Mouse (Mus musculus): ENCODE results near the gene Zdhhc19.

The Zdhhc19 gene

DNA sequence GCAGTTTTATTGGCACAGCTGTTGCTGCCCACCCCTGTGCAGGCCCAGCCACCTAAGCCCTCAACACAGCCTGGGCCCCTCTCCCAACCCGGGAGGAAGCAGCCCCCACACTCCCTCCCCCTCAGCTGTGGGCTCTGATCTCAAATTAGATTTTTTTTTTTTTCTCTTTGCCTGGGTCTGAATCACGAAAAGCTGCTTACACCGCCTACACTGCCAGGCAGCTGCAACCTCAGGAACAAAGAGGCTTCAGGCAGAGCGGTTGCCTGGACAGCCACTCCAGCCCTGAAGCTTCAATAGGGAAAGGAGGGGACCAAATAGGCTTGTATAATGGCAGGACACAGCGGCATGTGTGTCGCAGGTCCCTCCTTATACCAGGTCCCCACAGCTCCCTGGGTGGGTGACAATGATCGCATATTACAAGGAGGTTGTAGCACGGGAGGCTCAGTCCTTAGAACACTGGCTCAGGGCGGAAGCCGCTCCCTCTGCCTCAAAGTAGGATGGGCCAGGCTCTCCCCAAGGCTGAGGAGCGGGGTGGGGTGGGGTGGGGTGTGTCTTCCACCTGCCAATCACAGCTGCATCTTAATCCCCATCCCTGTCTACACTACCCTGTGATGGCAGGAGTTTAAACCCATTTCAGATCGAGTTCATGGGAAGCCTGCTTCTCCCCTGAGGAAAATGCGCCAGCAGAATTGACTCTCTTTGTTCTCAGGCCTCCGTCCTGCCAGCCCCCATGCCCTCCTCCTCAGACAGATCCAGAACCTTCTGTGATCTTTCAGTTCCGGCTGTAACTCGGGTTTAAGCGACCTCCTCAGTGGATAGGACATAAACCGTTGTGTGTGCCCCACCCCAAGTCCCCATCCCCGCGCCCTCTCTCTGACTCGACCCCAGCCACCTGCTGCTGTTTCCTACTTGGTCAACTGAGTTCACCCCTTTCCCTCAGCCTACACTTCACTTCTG, 20.2 kb downstream of the Zdhhc19 start:
- DNase-seq (ENCODE audit: low spot score): no peak

GRCm38 (mm10) chr16:32517785-32518481, 21.9 kb downstream of the Zdhhc19 start:
- DNase-seq (ENCODE audit: low spot score): no peak

- DNase-seq (ENCODE audit: low spot score): no peak
Observed at GRCm38 (mm10) chr16:32519656-32520371, 23.7 kb downstream of the Zdhhc19 start.

GRCm38 (mm10) chr16:32520372-32520748, 24.3 kb downstream of the Zdhhc19 start:
- peak; percentile 35 for DNase-seq (ENCODE audit: low spot score)

GRCm38 (mm10) chr16:32522578-32523194, 26.6 kb downstream of the Zdhhc19 start:
- DNase-seq (ENCODE audit: low spot score): no peak

DNA sequence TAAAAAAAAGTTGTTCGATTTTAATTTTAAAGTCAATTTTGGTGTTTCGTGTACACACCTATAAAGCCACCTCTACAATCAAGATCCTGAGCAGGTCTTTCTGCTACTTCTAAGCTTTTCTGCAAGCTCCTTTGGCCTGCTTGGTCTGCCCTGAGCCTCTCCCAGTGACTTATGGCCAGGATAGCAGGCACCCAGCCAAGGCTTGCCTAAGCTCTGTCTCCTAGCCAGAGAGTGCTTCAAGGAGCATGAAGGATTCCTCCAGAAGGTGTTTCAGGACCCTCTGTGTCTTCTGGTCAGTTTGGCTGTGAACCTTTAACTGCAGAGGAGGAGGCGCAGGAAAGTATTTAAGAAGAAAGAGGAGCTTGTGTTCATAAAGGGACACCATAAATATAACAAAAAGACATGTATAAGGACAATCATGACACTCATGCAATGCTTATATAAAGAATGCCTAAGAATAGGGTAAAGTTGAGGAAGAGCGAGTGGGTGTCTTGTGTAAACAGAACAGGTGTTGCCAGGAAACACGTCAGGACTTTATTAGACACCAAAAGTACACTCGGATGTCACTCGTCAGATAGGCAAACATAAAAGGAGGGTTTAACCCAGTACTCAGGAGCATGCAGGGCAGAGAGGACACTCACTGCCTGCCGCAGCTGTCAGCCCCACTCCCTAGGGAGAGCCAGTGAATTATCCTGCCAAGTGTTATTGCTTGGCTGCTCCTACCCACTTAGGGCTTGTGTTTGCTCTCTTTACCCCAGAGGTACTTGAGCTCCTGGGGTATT, 27.6 kb downstream of the Zdhhc19 start:
- peak; percentile 73 for DNase-seq (ENCODE audit: low spot score)

DNA sequence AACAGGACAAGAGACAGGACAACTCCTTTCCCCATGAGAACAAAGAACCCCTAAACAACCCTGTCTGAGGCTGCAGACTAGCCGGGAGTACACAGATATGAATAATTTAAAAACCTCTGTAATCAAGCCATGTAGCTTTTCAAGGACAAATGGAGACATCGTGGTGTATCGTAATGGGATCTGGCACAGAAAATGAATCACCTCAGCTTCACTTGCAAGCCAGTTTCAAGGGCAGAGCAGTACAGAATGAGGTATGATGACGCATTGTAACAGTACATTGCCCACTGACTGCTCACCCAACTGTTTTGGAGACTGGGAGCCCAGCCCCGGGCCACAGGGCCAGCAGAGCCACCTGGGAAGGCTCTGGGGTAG, 28.2 kb downstream of the Zdhhc19 start:
- DNase-seq (ENCODE audit: low spot score): no peak

- DNase-seq (ENCODE audit: low spot score): no peak
Observed at GRCm38 (mm10) chr16:32526906-32527305, 30.8 kb downstream of the Zdhhc19 start.

- DNase-seq (ENCODE audit: low spot score): no peak
Observed at GRCm38 (mm10) chr16:32532878-32533826, 37.1 kb downstream of the Zdhhc19 start.

- no peak for DNase-seq (ENCODE audit: low spot score)
Observed at GRCm38 (mm10) chr16:32535157-32535751, 39.2 kb downstream of the Zdhhc19 start.

- no peak for DNase-seq (ENCODE audit: low spot score)
Observed at GRCm38 (mm10) chr16:32537867-32538660, 42.0 kb downstream of the Zdhhc19 start.

DNA sequence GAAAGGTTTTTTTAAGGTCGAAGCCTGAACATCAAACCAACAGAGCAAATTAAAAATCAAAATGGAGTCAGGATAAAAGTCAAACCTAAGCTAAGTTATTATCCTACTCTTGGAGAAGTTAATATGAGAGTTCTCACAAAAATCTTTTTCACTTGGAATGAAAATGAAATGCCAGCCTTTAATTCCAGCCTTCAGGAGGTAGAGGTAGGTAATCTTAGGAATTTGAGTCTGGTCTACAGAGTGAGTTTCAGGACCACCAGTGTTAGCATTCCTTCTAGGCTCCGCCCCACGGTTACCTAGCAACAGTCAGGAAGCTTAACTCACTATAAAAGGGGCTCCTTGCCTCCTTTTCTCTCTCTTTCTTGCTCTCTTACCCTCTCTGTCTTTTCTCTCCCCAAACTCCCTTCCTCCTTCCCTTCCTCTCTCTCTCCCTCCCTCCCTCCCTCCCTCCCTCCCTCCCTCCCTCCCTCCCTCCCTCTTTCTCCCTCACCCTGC, 42.7 kb downstream of the Zdhhc19 start:
- DNase-seq (ENCODE audit: low spot score): no peak

- no peak for DNase-seq (ENCODE audit: low spot score)
Observed at GRCm38 (mm10) chr16:32541338-32542179, 45.5 kb downstream of the Zdhhc19 start.

GRCm38 (mm10) chr16:32543422-32543821, 47.4 kb downstream of the Zdhhc19 start:
- DNase-seq (ENCODE audit: low spot score): no peak

GRCm38 (mm10) chr16:32547156-32548068, 51.3 kb downstream of the Zdhhc19 start:
- DNase-seq (ENCODE audit: low spot score): no peak

DNA sequence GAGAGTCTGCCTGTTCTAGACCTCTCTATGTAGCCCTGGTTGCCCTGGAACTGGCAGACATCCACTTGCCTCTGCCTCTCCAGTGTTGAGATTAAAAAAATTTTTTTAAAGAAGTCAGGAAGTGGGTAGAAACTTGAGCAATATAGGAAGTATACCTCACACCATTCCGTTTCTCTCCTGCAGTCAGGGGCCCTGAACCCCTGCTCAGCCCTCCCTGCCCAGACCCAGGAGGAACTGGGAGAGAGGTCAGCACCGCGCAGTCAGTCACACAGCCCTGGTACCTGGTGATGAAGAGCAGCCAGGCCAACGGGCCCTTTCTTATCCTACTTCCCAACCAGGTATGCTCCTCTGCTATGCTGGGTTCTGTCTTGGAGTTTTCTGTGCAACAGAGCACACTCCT, 54.0 kb downstream of the Zdhhc19 start:
- no peak for DNase-seq (ENCODE audit: low spot score)

DNA sequence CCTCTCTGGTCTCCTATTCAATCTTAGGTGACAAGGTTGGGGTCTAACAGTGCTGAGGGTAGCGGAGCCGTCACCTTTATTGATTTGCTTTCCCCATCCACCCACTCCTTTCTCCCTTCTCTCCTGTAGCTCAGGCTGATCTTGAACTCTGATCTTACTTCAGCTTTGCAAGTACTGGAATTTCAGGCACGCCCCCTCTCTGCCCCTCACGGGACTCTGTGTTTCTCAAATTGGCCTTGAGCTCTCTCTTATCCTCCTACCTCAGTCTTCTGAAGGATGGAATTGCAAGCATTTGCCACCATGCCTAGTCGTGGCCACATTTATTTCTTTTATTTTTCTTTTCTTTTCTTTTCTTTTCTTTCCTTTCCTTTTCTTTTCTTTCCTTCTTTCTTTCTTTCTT, 54.4 kb downstream of the Zdhhc19 start:
- DNase-seq (ENCODE audit: low spot score): no peak
